Mouse (Mus musculus): Measurements from ENCODE around the gene Igfals. TPM values are rescaled to one million over a fixed set of nuclear protein-coding genes. Genes with fewer than 3 reads are reported as not detected.

The Igfals gene
- total RNA-seq, 4 experiments from 2014 or later, result 2.0 to 5.8 (median 2.7) TPM

- peak; percentile 81 for DNase-seq
These were observed 29.3 kb downstream of the Igfals start, which contains the start of the genes Eme2 and Mrps34 for GRCm38 (mm10) chr17:24894995-24895547. Eme2 (minus strand) TSS chr17:24895087. Mrps34 (plus strand) TSS chr17:24895116.

GRCm38 (mm10) chr17:24895571-24896240 lies 29.9 kb downstream of the Igfals start:
- DNase-seq, result peak; percentile 81

- DNase-seq, result peak; percentile 73
These were observed 30.6 kb downstream of the Igfals start, which contains the start of gene Nme3 for GRCm38 (mm10) chr17:24896241-24896992. Nme3 (plus strand) TSS chr17:24896500.

GRCm38 (mm10) chr17:24896993-24897269 lies 31.1 kb downstream of the Igfals start:
- no peak for DNase-seq

- DNase-seq, result no peak
These were observed 31.8 kb downstream of the Igfals start for GRCm38 (mm10) chr17:24897600-24897999.

- DNase-seq, result no peak
These were observed 32.5 kb downstream of the Igfals start for GRCm38 (mm10) chr17:24898041-24898854.

GRCm38 (mm10) chr17:24899153-24899552 lies 33.4 kb downstream of the Igfals start:
- no peak for DNase-seq

- no peak for DNase-seq
These were observed 34.2 kb downstream of the Igfals start for GRCm38 (mm10) chr17:24900014-24900413.

GRCm38 (mm10) chr17:24902124-24902523 lies 36.3 kb downstream of the Igfals start:
- no peak for DNase-seq

- DNase-seq, result no peak
These were observed 37.1 kb downstream of the Igfals start for GRCm38 (mm10) chr17:24902671-24903474.

GRCm38 (mm10) chr17:24903767-24904166 lies 38.0 kb downstream of the Igfals start:
- DNase-seq, result no peak

GRCm38 (mm10) chr17:24907591-24907990 lies 41.8 kb downstream of the Igfals start:
- peak; percentile 89 for DNase-seq

GRCm38 (mm10) chr17:24913984-24914383 lies 48.2 kb downstream of the Igfals start:
- no peak for DNase-seq

- DNase-seq, result no peak
These were observed 57.4 kb downstream of the Igfals start for GRCm38 (mm10) chr17:24923246-24923645.

GRCm38 (mm10) chr17:24929506-24929905 lies 63.7 kb downstream of the Igfals start:
- peak; percentile 69 for DNase-seq

Other genes with a start within 250 kb of the Igfals start
- gene Tsc2, start 233.4 kb upstream of the Igfals start, total RNA-seq (2022), result 100 to 1,000 TPM in 3 of 4 experiments, 10 to 100 TPM in 1; 79.2 to 135 (median 111) TPM
- 10 to 100 TPM in 3 of 4 experiments, 1 to 10 TPM in 1; 9.0 to 17.3 (median 12.1) TPM for gene Nthl1, start 233.3 kb upstream of the Igfals start, total RNA-seq (2022)
- 10 to 100 TPM; 45.9 to 78.6 (median 73.7) TPM for gene Slc9a3r2, start 215.7 kb upstream of the Igfals start, total RNA-seq (2022)
- not detected for gene Npw, start 207.5 kb upstream of the Igfals start, total RNA-seq (2022)
- 10 to 100 TPM; 44.9 to 59.4 (median 50.8) TPM for gene Zfp598, start 196.3 kb upstream of the Igfals start, total RNA-seq (2022)
- 1 to 10 TPM; 2.4 to 5.5 (median 3.8) TPM for gene Syngr3, start 176.0 kb upstream of the Igfals start, total RNA-seq (2022)
- 10 to 100 TPM; 31.7 to 35.6 (median 32.6) TPM for gene Gfer, start 169.8 kb upstream of the Igfals start, total RNA-seq (2022)
- 10 to 100 TPM in 1 of 4 experiments, 1 to 10 TPM in 3; 2.8 to 14.8 (median 7.5) TPM for gene Noxo1, start 169.8 kb upstream of the Igfals start, total RNA-seq (2022)
- 10 to 100 TPM; 34.3 to 40.5 (median 38.2) TPM for gene Tbl3, start 158.3 kb upstream of the Igfals start, total RNA-seq (2022)
- not detected for gene Rnf151, start 147.9 kb upstream of the Igfals start, total RNA-seq (2022)
- 100 to 1,000 TPM; 571 to 651 (median 615) TPM for gene Rps2, start 147.9 kb upstream of the Igfals start, total RNA-seq (2022)
- gene Ndufb10, start 141.5 kb upstream of the Igfals start, total RNA-seq (2022), result 100 to 1,000 TPM; 199 to 268 (median 237) TPM
- under 1 TPM in 1 of 4 experiments, not detected in 3; 0.49 TPM for gene Rpl3l, start 138.2 kb upstream of the Igfals start, total RNA-seq (2022)
- gene Msrb1, start 129.4 kb upstream of the Igfals start, total RNA-seq (2022), result 10 to 100 TPM; 87.3 to 91.3 (median 89.0) TPM
- 1 to 10 TPM; 1.7 to 2.8 (median 2.4) TPM for gene Hs3st6, start 113.0 kb upstream of the Igfals start, total RNA-seq (2022)
- gene Meiob, start 61.7 kb upstream of the Igfals start, total RNA-seq (2022), result 1 to 10 TPM in 2 of 4 experiments, under 1 TPM in 2; 0.52 to 2.7 (median 1.1) TPM
- gene Hagh, start 25.9 kb upstream of the Igfals start, total RNA-seq (2022), result 10 to 100 TPM; 81.9 to 99.1 (median 92.7) TPM
- gene Fahd1, start 15.6 kb upstream of the Igfals start, total RNA-seq (2022), result 10 to 100 TPM; 26.4 to 36.0 (median 32.1) TPM
- 10 to 100 TPM; 58.9 to 66.0 (median 61.5) TPM for gene Nubp2, start 20.4 kb downstream of the Igfals start, total RNA-seq (2022)
- gene Spsb3, start 20.6 kb downstream of the Igfals start, total RNA-seq (2022), result 10 to 100 TPM; 31.5 to 34.0 (median 33.7) TPM
- 10 to 100 TPM; 43.6 to 80.7 (median 66.3) TPM for gene Eme2, start 29.1 kb downstream of the Igfals start, total RNA-seq (2022)
- 100 to 1,000 TPM; 120 to 201 (median 138) TPM for gene Mrps34, start 29.1 kb downstream of the Igfals start, total RNA-seq (2022)
- 100 to 1,000 TPM in 2 of 4 experiments, 10 to 100 TPM in 2; 73.5 to 148 (median 104) TPM for gene Nme3, start 30.5 kb downstream of the Igfals start, total RNA-seq (2022)
- 100 to 1,000 TPM in 3 of 4 experiments, 10 to 100 TPM in 1; 96.1 to 271 (median 177) TPM for gene Mapk8ip3, start 71.0 kb downstream of the Igfals start, total RNA-seq (2022)
- gene Jpt2, start 94.7 kb downstream of the Igfals start, total RNA-seq (2022), result 10 to 100 TPM; 28.0 to 38.5 (median 30.7) TPM
- 10 to 100 TPM; 22.0 to 33.2 (median 25.4) TPM for gene Cramp1l, start 149.8 kb downstream of the Igfals start, total RNA-seq (2022)
- 10 to 100 TPM; 31.7 to 45.0 (median 38.1) TPM for gene Ift140, start 150.1 kb downstream of the Igfals start, total RNA-seq (2022)
- 10 to 100 TPM; 35.3 to 56.0 (median 52.6) TPM for gene Tmem204, start 217.6 kb downstream of the Igfals start, total RNA-seq (2022)
- 10 to 100 TPM; 24.0 to 40.2 (median 29.5) TPM for gene Telo2, start 250.0 kb downstream of the Igfals start, total RNA-seq (2022)